Mouse (Mus musculus): Measurements from ENCODE around the gene Calb2. TPM values are rescaled to one million over a fixed set of nuclear protein-coding genes. Genes with fewer than 3 reads are reported as not detected.

Calb2 gene
- total and polyA plus RNA-seq, 3 experiments, result not detected

DNA sequence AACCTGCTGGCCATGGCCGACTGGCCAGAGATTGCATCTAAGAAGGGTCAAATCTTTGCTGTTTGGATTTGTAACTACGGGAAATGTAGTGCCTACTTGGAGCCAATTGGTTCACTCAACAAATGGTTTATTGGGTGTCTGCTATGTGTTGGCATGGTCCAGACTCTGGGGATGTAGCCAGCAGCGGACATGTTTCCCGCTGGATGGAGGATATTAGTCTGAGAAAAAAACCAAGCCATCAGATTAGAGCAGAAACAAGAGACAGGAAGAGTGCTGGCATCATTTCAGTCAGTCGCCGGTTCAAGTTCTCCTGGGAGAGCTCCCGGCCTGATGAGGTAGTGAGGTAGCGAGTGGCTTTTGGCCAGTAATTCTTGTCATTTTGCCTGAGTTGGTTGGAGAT, 33.8 kb downstream of the Calb2 start:
- Histone ChIP-seq H3K27me3 (replicated peaks) (no peaks in the 10 kb centered on the region), H3K9me3 (replicated peaks; ENCODE audit: low read length) (no peaks in the 10 kb centered on the region), H3K4me2 (ENCODE audit: insufficient read depth, low read depth, poor library complexity, severe bottlenecking) (no peak overlapping the region), H3K79me2 (replicated peaks; ENCODE audit: control insufficient read depth, extremely low read depth, insufficient read depth, poor library complexity, severe bottlenecking) (no peaks in the 10 kb centered on the region), H3K4me1 (ENCODE audit: control insufficient read depth in 1 of 2, insufficient read depth in 2 of 2) (peaks cover 0 to 13% of the 10 kb centered on the region in 2 experiments; a peak in 1 of 4 replicates), H3K9ac (ENCODE audit: insufficient read depth, low read depth) (no peak overlapping the region), H3K27ac (ENCODE audit: insufficient read depth, low read depth) (no peak overlapping the region), H3K36me3 (replicated peaks in 1 of 2; ENCODE audit: control insufficient read depth in 1 of 2, insufficient read depth in 1 of 2, low read length in 1 of 2) (no peaks in the 10 kb centered on the region), H3K4me3 (replicated peaks in 1 of 3; ENCODE audit: low read depth in 2 of 3, low read length in 2 of 3, poor library complexity in 1 of 3) (no peak overlapping the region)
- TF ChIP-seq MXI1 (IDR thresholded peaks at IDR 0.05; ENCODE audit: low read depth, low read length) (no peak), GABPA (IDR thresholded peaks at IDR 0.05; ENCODE audit: insufficient replicate concordance, low read depth, low read length) (no peak), ETS1 (conservative IDR thresholded peaks at IDR 0.05; ENCODE audit: low read depth, low read length) (no peak), MYC (IDR thresholded peaks at IDR 0.05; ENCODE audit: low read depth, low read length) (no peak), MEF2A (IDR thresholded peaks at IDR 0.05; ENCODE audit: borderline replicate concordance, low read depth, low read length) (no peak), POLR2A (IDR thresholded peaks at IDR 0.05; ENCODE audit: low read depth, low read length) (no peak), USF2 (conservative IDR thresholded peaks at IDR 0.05; ENCODE audit: low read depth, low read length) (no peak), RAD21 (IDR thresholded peaks at IDR 0.05; ENCODE audit: low read depth, low read length) (no peak), ELF1 (IDR thresholded peaks at IDR 0.05; ENCODE audit: low read depth, low read length) (no peak), MAFK (IDR thresholded peaks at IDR 0.05; ENCODE audit: insufficient replicate concordance, low read length) (no peak)
- in situ Hi-C loops (cut with MboI; ENCODE audit: low pct_ligation_motif_present, low pct_unique_long_range_greater_than_20kb, low sequenced_read_pairs) (loop anchor here (5.0 kb wide), 1 partner anchor 348 kb away; no protein-coding TSS in a partner anchor), dilution Hi-C loops (cut with MboI; ENCODE audit: extremely low pct_ligation_motif_present, extremely low pct_unique_long_range_greater_than_20kb, low sequenced_read_pairs) (no loop called here)
- no peak for DNase-seq (ENCODE audit: extremely low read depth)

DNA sequence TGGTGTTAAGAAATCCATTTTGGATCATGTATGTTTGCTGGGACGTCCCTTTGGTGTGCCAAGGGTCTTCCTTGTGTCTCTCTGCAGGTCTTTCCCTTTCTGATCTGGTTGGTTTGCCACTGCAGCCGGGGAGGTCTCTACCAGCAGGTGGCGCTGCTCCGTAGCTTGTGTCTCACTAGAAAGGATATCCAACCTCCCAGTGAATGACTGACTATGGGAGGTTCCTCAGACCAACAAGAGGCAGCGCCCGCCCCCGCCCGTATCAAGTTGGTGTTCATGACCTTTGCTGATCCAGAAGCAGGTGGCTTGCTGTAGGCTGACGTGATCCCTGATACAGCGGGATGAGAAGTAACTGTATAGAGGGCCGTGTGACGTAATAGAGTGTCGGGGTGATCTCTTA, 37.5 kb downstream of the Calb2 start:
- H3K4me3 ChIP-seq (replicated peaks in 1 of 3; ENCODE audit: low read depth in 2 of 3, low read length in 2 of 3, poor library complexity in 1 of 3), result no peak overlapping the region
- H3K27me3 ChIP-seq (replicated peaks), result peaks cover 8% of the 10 kb centered on the region
- H3K36me3 ChIP-seq (replicated peaks in 1 of 2; ENCODE audit: control insufficient read depth in 1 of 2, insufficient read depth in 1 of 2, low read length in 1 of 2), result no peaks in the 10 kb centered on the region
- no peak overlapping the region for H3K9ac ChIP-seq (ENCODE audit: insufficient read depth, low read depth)
- in situ Hi-C loops (cut with MboI; ENCODE audit: low pct_ligation_motif_present, low pct_unique_long_range_greater_than_20kb, low sequenced_read_pairs) (loop anchor here (5.0 kb wide), 1 partner anchor 352 kb away; no protein-coding TSS in a partner anchor), dilution Hi-C loops (cut with MboI; ENCODE audit: extremely low pct_ligation_motif_present, extremely low pct_unique_long_range_greater_than_20kb, low sequenced_read_pairs) (no loop called here)
- DNase-seq (ENCODE audit: extremely low read depth), result peak; percentile 82
- H3K4me1 ChIP-seq (ENCODE audit: control insufficient read depth in 1 of 2, insufficient read depth in 2 of 2), result peaks cover 0 to 8% of the 10 kb centered on the region in 2 experiments; a peak in 1 of 4 replicates
- no peaks in the 10 kb centered on the region for H3K79me2 ChIP-seq (replicated peaks; ENCODE audit: control insufficient read depth, extremely low read depth, insufficient read depth, poor library complexity, severe bottlenecking)
- H3K4me2 ChIP-seq (ENCODE audit: insufficient read depth, low read depth, poor library complexity, severe bottlenecking), result peak overlapping the region; percentile 65
- H3K27ac ChIP-seq (ENCODE audit: insufficient read depth, low read depth), result no peak overlapping the region
- H3K9me3 ChIP-seq (replicated peaks; ENCODE audit: low read length), result no peaks in the 10 kb centered on the region
- no peak for TF ChIP-seq USF2 (conservative IDR thresholded peaks at IDR 0.05; ENCODE audit: low read depth, low read length)
- TF ChIP-seq NELFE (IDR thresholded peaks at IDR 0.05; ENCODE audit: low read depth, low read length), result no peak
- TF ChIP-seq USF1 (IDR thresholded peaks at IDR 0.05; ENCODE audit: low read depth, low read length), result no peak
- no peak for TF ChIP-seq ZNF384 (IDR thresholded peaks at IDR 0.05; ENCODE audit: low read depth, low read length)
- TF ChIP-seq ELF1 (IDR thresholded peaks at IDR 0.05; ENCODE audit: low read depth, low read length), result no peak
- 0 out of 2 replicates have a peak, but pooled peaks have one; percentile 14 for TF ChIP-seq IRF4 (IDR thresholded peaks at IDR 0.05; ENCODE audit: low read depth, low read length)
- TF ChIP-seq CHD2 (IDR thresholded peaks at IDR 0.05; ENCODE audit: low read length), result no peak
- no peak for TF ChIP-seq UBTF (IDR thresholded peaks at IDR 0.05; ENCODE audit: low read depth, low read length)
- TF ChIP-seq GABPA (IDR thresholded peaks at IDR 0.05; ENCODE audit: insufficient replicate concordance, low read depth, low read length), result no peak
- peak; percentile 66 to 88 for TF ChIP-seq CTCF (conservative IDR thresholded peaks at IDR 0.05 in 1 of 2, IDR thresholded peaks at IDR 0.05 in 1 of 2; ENCODE audit: low read depth in 2 of 2, low read length in 2 of 2)
- TF ChIP-seq MYC (IDR thresholded peaks at IDR 0.05; ENCODE audit: low read depth, low read length), result no peak
- no peak for TF ChIP-seq HCFC1 (IDR thresholded peaks at IDR 0.05; ENCODE audit: low read depth, low read length)
- no peak for TF ChIP-seq PAX5 (IDR thresholded peaks at IDR 0.05; ENCODE audit: low read length)
- TF ChIP-seq MAFK (IDR thresholded peaks at IDR 0.05; ENCODE audit: insufficient replicate concordance, low read length), result no peak
- peak; percentile 27 for TF ChIP-seq ZC3H11A (IDR thresholded peaks at IDR 0.05; ENCODE audit: low read depth, low read length)
- no peak for TF ChIP-seq CHD1 (IDR thresholded peaks at IDR 0.05; ENCODE audit: low read depth, low read length)
- no peak for TF ChIP-seq KAT2A (IDR thresholded peaks at IDR 0.05; ENCODE audit: insufficient replicate concordance, low read length)
- no peak for TF ChIP-seq ZKSCAN1 (IDR thresholded peaks at IDR 0.05; ENCODE audit: borderline replicate concordance, low read depth, low read length)
- no peak for TF ChIP-seq MEF2A (IDR thresholded peaks at IDR 0.05; ENCODE audit: borderline replicate concordance, low read depth, low read length)
- TF ChIP-seq BHLHE40 (IDR thresholded peaks at IDR 0.05; ENCODE audit: low read depth, low read length), result no peak
- no peak for TF ChIP-seq E2F4 (IDR thresholded peaks at IDR 0.05; ENCODE audit: insufficient replicate concordance, low read depth, low read length)
- TF ChIP-seq POLR2AphosphoS2 (IDR thresholded peaks at IDR 0.05; ENCODE audit: low read depth, low read length), result no peak
- no peak for TF ChIP-seq SIN3A (IDR thresholded peaks at IDR 0.05; ENCODE audit: low read length)
- no peak for TF ChIP-seq MAX (IDR thresholded peaks at IDR 0.05; ENCODE audit: low read length)
- no peak for TF ChIP-seq JUND (conservative IDR thresholded peaks at IDR 0.05; ENCODE audit: low read depth, low read length)
- no peak for TF ChIP-seq MAZ (IDR thresholded peaks at IDR 0.05; ENCODE audit: low read depth, low read length)
- TF ChIP-seq POLR2A (IDR thresholded peaks at IDR 0.05; ENCODE audit: low read depth, low read length), result no peak
- no peak for TF ChIP-seq JUN (IDR thresholded peaks at IDR 0.05; ENCODE audit: insufficient read depth, low read depth, low read length)
- TF ChIP-seq SMC3 (IDR thresholded peaks at IDR 0.05; ENCODE audit: low read depth, low read length), result peak; percentile 89

All from CH12.LX (cell line).